Mouse (Mus musculus): ENCODE measurements at regions not wholly inside any gene's neighbourhood (a gene's known extent, or its start where the extent isn't known, plus 50 kb on each side); places are given as distances from the start of the nearest gene placed in this dataset.
A peak's percentile ranks its signal among the peaks of the same experiment; 100 is the strongest.

DNA sequence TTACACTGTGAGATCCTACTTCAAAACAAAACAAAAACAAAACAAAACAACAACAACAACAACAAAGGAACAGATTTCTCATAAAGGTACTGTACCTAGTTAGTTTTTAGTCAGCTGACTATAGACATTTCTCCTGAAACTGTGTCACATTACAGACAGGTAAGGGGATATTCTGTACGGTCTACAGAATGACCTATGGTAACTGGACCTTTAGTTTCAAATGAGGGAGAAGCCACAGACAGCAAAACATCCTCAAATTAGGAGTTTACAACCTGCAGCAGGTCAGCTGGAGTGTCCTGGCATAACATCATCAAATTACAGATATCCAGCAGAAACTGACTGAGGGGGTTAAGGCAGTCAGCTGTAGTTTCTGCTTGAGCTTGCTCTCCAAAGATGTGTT, 210.7 kb downstream of the Pax1 start:
- 73% methylated on average over 1 of the region's 1 CpGs for WGBS
- H3K4me1 ChIP-seq (ENCODE audit: control insufficient read depth, insufficient read depth, low read length), result no peaks in the 10 kb centered on the region
- no peak overlapping the region for H3K27ac ChIP-seq (replicated peaks; ENCODE audit: insufficient read depth, low read depth, low read length)
- no peaks in the 10 kb centered on the region for H3K27me3 ChIP-seq (ENCODE audit: control insufficient read depth, insufficient read depth, low read length)
- no peaks in the 10 kb centered on the region for H3K79me2 ChIP-seq (ENCODE audit: control insufficient read depth, insufficient read depth, low read length)
- H3K36me3 ChIP-seq (ENCODE audit: control insufficient read depth, insufficient read depth, low read length), result no peaks in the 10 kb centered on the region
- DNase-seq (ENCODE audit: extremely low read depth, low read depth, low spot score), result no peak
- no peak overlapping the region for H3K9ac ChIP-seq (ENCODE audit: low read depth, low read length)
- H3K4me3 ChIP-seq (ENCODE audit: insufficient read depth, low read depth, low read length), result no peak overlapping the region
- TF ChIP-seq POLR2A (IDR thresholded peaks at IDR 0.05; ENCODE audit: extremely low read depth, insufficient read depth, low read length) (no peak), CTCF (IDR thresholded peaks at IDR 0.05; ENCODE audit: low read depth, low read length) (no peak)

DNA sequence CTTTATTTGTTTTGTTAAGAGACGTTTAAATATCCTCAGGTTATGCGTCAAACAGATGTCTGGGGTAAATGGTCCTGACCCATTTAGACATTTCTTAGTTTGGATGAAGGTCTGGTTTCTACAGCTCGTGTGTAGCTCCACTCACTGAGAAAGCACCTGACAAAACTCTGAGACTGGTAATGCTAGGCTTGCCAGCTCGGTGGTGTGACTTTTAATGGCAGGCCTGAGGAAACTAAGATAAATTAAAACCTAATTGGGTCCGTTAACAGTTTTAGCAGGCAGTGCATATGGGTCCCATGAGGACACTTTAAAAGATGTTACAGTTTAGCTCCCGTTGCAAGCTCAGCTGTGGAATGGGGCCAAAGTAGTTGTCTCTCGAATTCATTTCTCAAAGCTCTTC, 199.5 kb downstream of the Pax1 start:
- Histone ChIP-seq H3K9ac (ENCODE audit: low read depth, low read length) (no peak overlapping the region), H3K4me3 (ENCODE audit: insufficient read depth, low read depth, low read length) (no peak overlapping the region), H3K27ac (replicated peaks; ENCODE audit: insufficient read depth, low read depth, low read length) (no peak overlapping the region), H3K4me1 (ENCODE audit: control insufficient read depth, insufficient read depth, low read length) (no peaks in the 10 kb centered on the region; the same call in 1 of the 2 replicates), H3K36me3 (ENCODE audit: control insufficient read depth, insufficient read depth, low read length) (no peaks in the 10 kb centered on the region), H3K27me3 (ENCODE audit: control insufficient read depth, insufficient read depth, low read length) (no peaks in the 10 kb centered on the region), H3K79me2 (ENCODE audit: control insufficient read depth, insufficient read depth, low read length) (no peaks in the 10 kb centered on the region)
- 59% methylated on average over 7 of the region's 7 CpGs for WGBS
- no peak for DNase-seq (ENCODE audit: extremely low read depth, low read depth, low spot score)
- TF ChIP-seq POLR2A (IDR thresholded peaks at IDR 0.05; ENCODE audit: extremely low read depth, insufficient read depth, low read length), result no peak
- TF ChIP-seq CTCF (IDR thresholded peaks at IDR 0.05; ENCODE audit: low read depth, low read length), result no peak

DNA sequence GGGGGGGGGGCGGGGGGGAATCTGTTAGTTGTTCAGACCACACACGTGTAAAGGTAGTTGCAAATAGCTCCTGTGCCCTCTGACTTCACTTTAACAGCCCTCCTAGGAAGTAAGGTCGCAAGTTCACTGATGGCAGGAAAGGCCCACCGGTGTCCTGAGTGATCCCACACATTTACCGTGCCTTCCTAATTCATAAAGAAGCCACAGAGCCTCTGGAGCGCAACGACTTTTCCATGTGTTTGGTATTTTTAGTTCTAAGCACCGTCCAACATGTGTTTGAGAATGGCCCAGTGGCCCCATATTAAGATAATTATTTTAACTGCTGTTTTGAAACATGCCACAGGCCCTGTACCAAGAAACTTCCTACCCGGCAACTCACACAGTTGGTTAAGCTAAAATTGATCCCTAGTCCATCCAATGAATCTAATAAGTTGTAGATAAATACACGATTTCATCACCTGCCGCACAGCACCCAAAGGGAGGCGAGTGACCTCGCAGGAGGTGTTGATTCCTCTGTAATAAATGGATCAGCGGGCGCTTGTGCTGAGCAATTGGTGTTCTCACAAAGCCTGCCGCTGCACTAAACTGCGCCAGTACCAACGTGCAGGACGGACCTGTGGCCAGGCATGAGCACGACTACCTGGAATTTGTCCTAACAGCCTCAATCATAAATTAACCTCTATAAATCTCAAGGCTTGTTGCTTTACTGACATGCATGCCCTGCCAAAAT, 198.9 kb downstream of the Pax1 start:
- TF ChIP-seq CTCF (IDR thresholded peaks at IDR 0.05; ENCODE audit: low read depth, low read length) (no peak), POLR2A (IDR thresholded peaks at IDR 0.05; ENCODE audit: extremely low read depth, insufficient read depth, low read length) (no peak)
- WGBS, result 48% methylated on average over 20 of the region's 20 CpGs
- no peak overlapping the region for H3K4me3 ChIP-seq (ENCODE audit: insufficient read depth, low read depth, low read length)
- H3K27me3 ChIP-seq (ENCODE audit: control insufficient read depth, insufficient read depth, low read length), result no peaks in the 10 kb centered on the region
- no peak overlapping the region for H3K9ac ChIP-seq (ENCODE audit: low read depth, low read length)
- no peaks in the 10 kb centered on the region for H3K36me3 ChIP-seq (ENCODE audit: control insufficient read depth, insufficient read depth, low read length)
- no peak overlapping the region for H3K27ac ChIP-seq (replicated peaks; ENCODE audit: insufficient read depth, low read depth, low read length)
- H3K4me1 ChIP-seq (ENCODE audit: control insufficient read depth, insufficient read depth, low read length), result no peaks in the 10 kb centered on the region; the same call in 1 of the 2 replicates
- H3K79me2 ChIP-seq (ENCODE audit: control insufficient read depth, insufficient read depth, low read length), result no peaks in the 10 kb centered on the region
- DNase-seq (ENCODE audit: extremely low read depth, low read depth, low spot score), result peak; percentile 74

DNA sequence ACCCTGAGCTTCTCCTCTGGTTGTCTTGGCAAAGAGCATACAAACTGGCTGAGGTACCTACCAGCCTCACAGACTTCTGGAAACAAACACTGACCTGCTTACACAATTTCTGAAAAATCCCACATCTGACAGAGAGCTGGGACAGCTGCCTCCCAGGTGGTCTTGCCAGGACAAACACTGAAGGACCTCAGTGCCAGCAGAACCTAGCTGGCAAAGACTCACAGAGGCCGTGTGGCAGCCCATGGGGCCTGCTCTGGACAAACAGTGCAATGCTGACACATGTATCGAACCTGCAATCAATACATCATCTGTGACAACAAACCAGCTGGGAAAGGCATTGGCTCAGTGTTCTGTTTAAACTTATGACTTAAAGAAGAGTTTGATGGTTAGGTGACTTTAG, 167.4 kb downstream of the Pax1 start:
- DNase-seq (ENCODE audit: extremely low read depth, low read depth, low spot score), result peak; percentile 97
- Histone ChIP-seq H3K4me1 (ENCODE audit: control insufficient read depth, insufficient read depth, low read length) (peaks cover 3% of the 10 kb centered on the region; the same call in 1 of the 2 replicates), H3K9ac (ENCODE audit: low read depth, low read length) (no peak overlapping the region), H3K27ac (replicated peaks; ENCODE audit: insufficient read depth, low read depth, low read length) (no peak overlapping the region), H3K36me3 (ENCODE audit: control insufficient read depth, insufficient read depth, low read length) (no peaks in the 10 kb centered on the region), H3K27me3 (ENCODE audit: control insufficient read depth, insufficient read depth, low read length) (no peaks in the 10 kb centered on the region), H3K4me3 (ENCODE audit: insufficient read depth, low read depth, low read length) (no peak overlapping the region), H3K79me2 (ENCODE audit: control insufficient read depth, insufficient read depth, low read length) (no peaks in the 10 kb centered on the region)
- TF ChIP-seq POLR2A (IDR thresholded peaks at IDR 0.05; ENCODE audit: extremely low read depth, insufficient read depth, low read length) (no peak), CTCF (IDR thresholded peaks at IDR 0.05; ENCODE audit: low read depth, low read length) (no peak)
- 11% methylated on average over 2 of the region's 2 CpGs for WGBS

DNA sequence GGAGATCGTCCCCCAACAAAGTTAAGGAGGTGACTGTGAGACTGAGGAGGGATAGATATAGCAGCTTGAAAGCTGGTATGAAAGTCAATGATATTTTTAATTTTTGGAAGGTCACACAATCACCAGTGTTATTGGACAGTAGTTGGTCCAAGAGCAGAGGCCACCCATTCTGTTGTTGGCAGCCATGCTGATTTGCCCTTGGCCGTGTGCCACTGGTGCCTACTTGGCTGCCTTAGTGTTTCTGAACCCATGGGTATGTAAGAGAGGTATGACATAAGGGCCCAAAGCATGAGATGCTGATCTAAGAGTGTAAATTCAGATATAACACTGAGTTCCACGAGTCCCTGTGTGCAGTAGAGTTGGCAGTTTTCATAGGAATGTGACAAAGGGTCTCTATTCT, 153.7 kb downstream of the Pax1 start:
- Histone ChIP-seq H3K9ac (ENCODE audit: low read depth, low read length) (no peak overlapping the region), H3K36me3 (ENCODE audit: control insufficient read depth, insufficient read depth, low read length) (no peaks in the 10 kb centered on the region), H3K79me2 (ENCODE audit: control insufficient read depth, insufficient read depth, low read length) (no peaks in the 10 kb centered on the region), H3K4me1 (ENCODE audit: control insufficient read depth, insufficient read depth, low read length) (no peaks in the 10 kb centered on the region; the same call in 1 of the 2 replicates), H3K4me3 (ENCODE audit: insufficient read depth, low read depth, low read length) (no peak overlapping the region), H3K27me3 (ENCODE audit: control insufficient read depth, insufficient read depth, low read length) (no peaks in the 10 kb centered on the region), H3K27ac (replicated peaks; ENCODE audit: insufficient read depth, low read depth, low read length) (no peak overlapping the region)
- no peak for TF ChIP-seq CTCF (IDR thresholded peaks at IDR 0.05; ENCODE audit: low read depth, low read length)
- TF ChIP-seq POLR2A (IDR thresholded peaks at IDR 0.05; ENCODE audit: extremely low read depth, insufficient read depth, low read length), result no peak
- 57% methylated on average over 3 of the region's 3 CpGs for WGBS
- DNase-seq (ENCODE audit: extremely low read depth, low read depth, low spot score), result peak; percentile 28

DNA sequence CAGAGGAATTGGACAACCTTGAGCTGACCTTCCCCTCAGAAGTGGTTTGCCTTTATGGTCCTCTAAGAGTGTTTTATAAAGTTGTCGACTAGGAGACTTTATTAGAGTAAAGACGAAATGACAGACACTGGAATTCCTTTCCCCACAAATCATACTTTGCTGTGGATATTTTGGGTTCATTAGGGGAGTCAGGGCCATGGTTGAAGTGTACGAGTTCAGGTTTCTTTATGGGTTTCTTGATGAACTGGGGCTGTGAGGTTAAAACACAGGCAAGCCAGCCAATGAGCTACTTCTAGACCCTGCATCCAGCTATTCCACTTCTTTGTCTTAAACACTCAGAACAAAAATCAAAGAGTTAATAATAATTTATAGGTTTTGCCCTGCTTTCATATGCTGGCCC, 153.0 kb downstream of the Pax1 start:
- Histone ChIP-seq H3K4me1 (ENCODE audit: control insufficient read depth, insufficient read depth, low read length) (no peaks in the 10 kb centered on the region; the same call in 1 of the 2 replicates), H3K36me3 (ENCODE audit: control insufficient read depth, insufficient read depth, low read length) (no peaks in the 10 kb centered on the region), H3K9ac (ENCODE audit: low read depth, low read length) (no peak overlapping the region), H3K4me3 (ENCODE audit: insufficient read depth, low read depth, low read length) (no peak overlapping the region), H3K79me2 (ENCODE audit: control insufficient read depth, insufficient read depth, low read length) (no peaks in the 10 kb centered on the region), H3K27me3 (ENCODE audit: control insufficient read depth, insufficient read depth, low read length) (no peaks in the 10 kb centered on the region), H3K27ac (replicated peaks; ENCODE audit: insufficient read depth, low read depth, low read length) (no peak overlapping the region)
- 82% methylated on average over 3 of the region's 3 CpGs for WGBS
- no peak for DNase-seq (ENCODE audit: extremely low read depth, low read depth, low spot score)
- TF ChIP-seq POLR2A (IDR thresholded peaks at IDR 0.05; ENCODE audit: extremely low read depth, insufficient read depth, low read length) (no peak), CTCF (IDR thresholded peaks at IDR 0.05; ENCODE audit: low read depth, low read length) (no peak)

Measured in liver, adult 2 months (tissue).